Mouse (Mus musculus) urinary bladder, postnatal 0 days (tissue): ENCODE results near the gene Romo1. TPM values are rescaled to one million over a fixed set of nuclear protein-coding genes. Genes with fewer than 3 reads are reported as not detected.

Source experiments
- polyA plus RNA-seq: library from polyadenylated mRNA; unstranded; fragments of >200 nt; fragmentation: Nextera tagmentation; extraction: Ambion mirVana; gene quantifications from 2 replicates; pipeline ENCODE4 v1.2.1, GENCODE M21; 2015

Gene Romo1
- polyA plus RNA-seq: 362 and 366 TPM in 2 replicates

GRCm38 (mm10) chr2:156143953-156144724 lies at the start of gene Romo1, which contains the start of gene Nfs1:
TSS of gene Romo1 (plus strand) at chr2:156144039.
TSS of gene Nfs1 (minus strand) at chr2:156144186.

DNA sequence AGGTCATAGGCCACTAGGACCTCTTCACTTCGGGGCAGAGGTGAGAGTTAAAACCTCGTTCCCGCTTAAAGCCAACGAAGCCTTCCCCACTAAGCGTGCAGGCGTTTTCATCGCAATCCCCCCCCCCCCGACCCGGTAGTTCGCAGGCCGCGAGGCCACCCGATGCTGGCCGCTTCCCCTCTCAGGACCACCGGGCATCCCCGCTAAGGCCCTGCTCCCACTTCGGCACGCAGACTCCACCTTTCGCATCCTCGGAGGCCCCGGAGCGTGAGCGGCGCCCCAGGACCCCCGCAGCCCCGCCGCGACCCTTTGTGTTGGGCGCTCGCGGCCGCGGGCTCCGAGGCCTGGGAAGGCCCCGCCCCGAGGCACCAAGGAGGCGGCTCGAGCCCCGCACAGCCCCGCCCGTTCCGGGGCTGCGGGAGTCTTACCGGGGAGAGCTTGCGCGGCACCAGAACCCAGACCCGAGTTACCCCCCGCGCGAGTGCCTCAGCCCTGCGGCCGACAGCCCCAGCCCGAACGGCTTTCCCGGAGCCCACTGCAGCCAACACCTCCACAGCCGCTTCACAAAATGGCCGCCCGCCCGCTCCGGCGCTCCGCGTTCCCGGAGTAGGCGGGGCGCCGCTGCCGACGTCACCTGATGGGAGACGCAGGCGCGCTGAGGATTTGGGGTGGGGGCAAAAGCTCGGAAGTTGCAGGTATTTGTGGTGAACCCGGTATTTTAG lies 32.3 kb upstream of the Romo1 start, which contains the start of the genes Cpne1 and Rbm12:
Gene Cpne1, minus strand, starts transcription at position 608 of the 722 bp plus-strand sequence.
Gene Rbm12, minus strand, starts transcription at position 621 of the 722 bp plus-strand sequence.

DNA sequence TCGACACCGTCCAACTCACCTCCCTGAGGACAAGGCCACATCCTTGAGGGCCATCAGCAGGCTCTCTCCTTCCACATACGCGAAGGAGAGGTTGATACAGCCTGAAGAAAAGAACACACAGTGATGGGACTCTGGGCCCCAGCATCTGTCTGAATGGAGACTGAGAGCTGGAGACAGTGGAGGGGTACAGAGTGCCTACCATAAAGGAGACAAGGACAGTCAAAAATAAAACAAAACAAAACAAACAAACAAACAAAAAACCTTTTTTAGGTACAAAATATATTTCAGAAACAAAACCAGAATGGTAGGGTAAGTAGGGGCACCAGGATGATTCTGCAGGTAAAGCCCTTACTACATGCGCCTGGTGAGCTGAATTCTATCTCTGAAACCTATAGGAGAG lies 16.8 kb upstream of the Romo1 start, which contains the start of gene Gm28036:
Gene Gm28036, minus strand, starts transcription at position 101 of the 400 bp plus-strand sequence.

DNA sequence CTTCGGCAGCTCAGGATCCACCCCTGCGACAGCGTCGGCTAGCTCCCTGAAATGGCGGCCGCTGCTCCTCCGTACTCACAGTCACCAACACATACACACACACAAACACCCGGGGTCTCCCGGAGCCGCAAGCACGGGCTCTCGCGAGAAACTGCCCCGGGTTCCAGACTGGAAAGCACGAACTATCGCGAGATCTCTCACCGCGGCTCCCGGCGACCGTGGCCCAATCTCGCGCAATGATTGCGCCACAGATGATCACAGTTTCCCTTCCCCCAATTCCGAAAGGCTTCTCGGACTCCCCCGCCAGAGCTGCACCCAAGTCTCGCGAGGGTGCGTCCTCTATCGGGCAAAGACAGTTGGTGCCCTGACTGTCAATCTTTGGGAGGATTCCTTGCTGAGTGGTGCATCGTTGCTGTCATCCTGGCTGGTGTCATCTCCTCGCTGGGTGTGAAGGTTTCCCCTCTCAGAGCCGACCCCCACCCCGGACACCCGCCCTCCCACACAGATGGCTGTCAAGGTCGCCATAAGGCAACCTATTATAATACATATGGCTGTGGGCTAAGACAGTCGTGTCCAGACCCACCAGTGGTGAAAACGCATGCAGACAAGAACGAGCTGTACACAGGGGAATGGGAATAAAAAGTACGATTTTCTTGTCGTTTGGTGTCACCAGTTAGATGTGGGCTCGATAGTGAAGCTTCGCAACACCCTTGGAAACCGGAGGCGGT lies 36.4 kb downstream of the Romo1 start, which contains the start of gene Rbm39:
Gene Rbm39, minus strand, starts transcription at position 145 of the 728 bp plus-strand sequence.

Other genes starting within 250 kb of the Romo1 start
- gene Uqcc1, start 213.7 kb upstream of the Romo1 start, polyA plus RNA-seq: 53.2 and 53.6 TPM in 2 replicates
- 0.21 TPM in 1 of 2 replicates, not detected in the other for gene Gm15557, start 203.3 kb upstream of the Romo1 start, polyA plus RNA-seq
- 14.6 and 16.2 TPM in 2 replicates for gene Gdf5, start 198.7 kb upstream of the Romo1 start, polyA plus RNA-seq
- 4.9 and 6.3 TPM in 2 replicates for gene Cep250, start 187.6 kb upstream of the Romo1 start, polyA plus RNA-seq
- gene 6430550D23Rik, start 136.1 kb upstream of the Romo1 start, polyA plus RNA-seq: 0.18 and 0.23 TPM in 2 replicates
- 121 and 140 TPM in 2 replicates for gene Ergic3, start 136.0 kb upstream of the Romo1 start, polyA plus RNA-seq
- gene Fer1l4, start 91.1 kb upstream of the Romo1 start, polyA plus RNA-seq: 10.7 and 11.6 TPM in 2 replicates
- gene Spag4, start 78.9 kb upstream of the Romo1 start, polyA plus RNA-seq: 1.2 and 1.8 TPM in 2 replicates
- gene Cpne1, start 32.1 kb upstream of the Romo1 start, polyA plus RNA-seq: 31.5 and 34.3 TPM in 2 replicates
- 9.8 and 15.9 TPM in 2 replicates for gene Rbm12, start 32.1 kb upstream of the Romo1 start, polyA plus RNA-seq
- 6.3 and 6.7 TPM in 2 replicates for gene Gm28036, start 16.9 kb upstream of the Romo1 start, polyA plus RNA-seq
- gene Nfs1, start 147 bp downstream of the Romo1 start, polyA plus RNA-seq: 28.1 and 30.0 TPM in 2 replicates
- gene Rbm39, start 36.2 kb downstream of the Romo1 start, polyA plus RNA-seq: 324 and 348 TPM in 2 replicates
- gene Phf20, start 52.4 kb downstream of the Romo1 start, polyA plus RNA-seq: 28.7 and 41.9 TPM in 2 replicates
- 5.5 and 6.3 TPM in 2 replicates for gene Cnbd2, start 168.3 kb downstream of the Romo1 start, polyA plus RNA-seq
- gene Scand1, start 168.7 kb downstream of the Romo1 start, polyA plus RNA-seq: 81.7 and 86.0 TPM in 2 replicates